Mouse (Mus musculus): ENCODE data around the gene Trrap.

- TF ChIP-seq EP300 (IDR thresholded peaks at IDR 0.05; ENCODE audit: low read length) (no peak), POLR2A (IDR thresholded peaks at IDR 0.05; ENCODE audit: low read depth, low read length) (no peak), ZKSCAN1 (IDR thresholded peaks at IDR 0.05; ENCODE audit: borderline replicate concordance, low read depth, low read length) (no peak), NELFE (IDR thresholded peaks at IDR 0.05; ENCODE audit: low read depth, low read length) (no peak), JUND (conservative IDR thresholded peaks at IDR 0.05; ENCODE audit: low read depth, low read length) (no peak), JUN (IDR thresholded peaks at IDR 0.05; ENCODE audit: insufficient read depth, low read depth, low read length) (no peak), TBP (conservative IDR thresholded peaks at IDR 0.05; ENCODE audit: low read depth, low read length) (no peak), CTCF (conservative IDR thresholded peaks at IDR 0.05 in 1 of 2, IDR thresholded peaks at IDR 0.05 in 1 of 2; ENCODE audit: low read depth in 2 of 2, low read length in 2 of 2) (no peak)
Observed at GRCm38 (mm10) chr5:144729216-144729615, 38.3 kb upstream of the Trrap start.
